Mouse (Mus musculus) lung, adult 2 months (tissue): ENCODE measurements around the gene Sgcd.

Experiments
- CTCF ChIP-seq: fragments of 200-500 bp; IDR thresholded peaks from 2 replicates; pipeline ENCODE4 v1.5.1; 2011; ENCODE audit warnings: mild to moderate bottlenecking, low read length, control low read depth; ENCODE audit not compliant: insufficient read depth
- POLR2A ChIP-seq: fragments of 200-500 bp; IDR thresholded peaks from 2 replicates; pipeline ENCODE4 v1.6.1; 2011; ENCODE audit warnings: low read depth, mild to moderate bottlenecking, control low read depth, low read length, borderline replicate concordance; ENCODE audit errors: extremely low read depth

GRCm38 (mm10) chr11:48038051-48038450 lies 49.3 kb upstream of the Sgcd start:
- TF ChIP-seq POLR2A (no peak), CTCF (no peak)
